ENCODE assay signal across 13 mouse cellular contexts in genomic region chr1:60593101-60593500, GRCm38 (mm10).
"Had no signal": no experiment of that assay in that cellular context is flagged by ENCODE, and none has a peak within 500 bp of the region (broad histone marks: within the 10 kb centered on the region; RNA-seq: fewer than 3 reads in every experiment).

No protein-coding gene starts in this region.

- DNase-seq: gastrocnemius, postnatal 14 days; gastrocnemius, postnatal 36 days; heart, adult 11 months; heart, adult 2 months; heart, postnatal 14 days; heart, postnatal 36 days; kidney, adult 18-20 months; kidney, adult 8-10 months; kidney, postnatal 10 days; kidney, postnatal 25 days; kidney, postnatal 4 days; liver; liver, embryonic 13.5 days had no signal
